Mouse (Mus musculus) forebrain, embryonic 11.5 days (tissue): ENCODE data around the gene Olfr374. TPM values are rescaled to one million over a fixed set of nuclear protein-coding genes. Genes with fewer than 3 reads are reported as not detected.
A peak's percentile ranks its signal among the peaks of the same experiment; 100 is the strongest.

ENCODE experiments used
- ATAC-seq: fragments of 200-750 bp; cut with Nextera tagmentation; replicated peaks from 2 replicates; pipeline ENCODE4 v1.8.0; 2017; ENCODE audit warnings: moderate TSS enrichment; ENCODE audit not compliant: low FRiP score
- DNase-seq: peaks from one replicate; pipeline ENCODE4 v3.0.0-alpha.2; 2017; ENCODE audit warnings: low spot score
- H3K27ac ChIP-seq: fragments of 300-500 bp; sonication (generic); 2 replicates; pipeline ENCODE4 v1.5.1; 2014; ENCODE audit warnings: low read depth, low read length
- H3K27me3 ChIP-seq: fragments of 300-500 bp; sonication (generic); 2 replicates; pipeline ENCODE4 v1.6.1; 2014; ENCODE audit warnings: mild to moderate bottlenecking, low read length, mixed read lengths; ENCODE audit not compliant: control insufficient read depth, insufficient read depth
- H3K36me3 ChIP-seq: fragments of 300-500 bp; sonication (generic); 2 replicates; pipeline ENCODE4 v1.6.1; 2014; ENCODE audit warnings: mild to moderate bottlenecking, low read length, moderate library complexity, mixed read lengths; ENCODE audit not compliant: control insufficient read depth, insufficient read depth
- H3K4me1 ChIP-seq: fragments of 300-500 bp; sonication (generic); replicated peaks from 2 replicates; pipeline ENCODE4 v1.6.1; 2014; ENCODE audit warnings: low read length, mixed read lengths; ENCODE audit not compliant: control insufficient read depth, insufficient read depth
- H3K4me2 ChIP-seq: fragments of 300-500 bp; sonication (generic); 2 replicates; pipeline ENCODE4 v1.6.1; 2014; ENCODE audit warnings: low read depth, mild to moderate bottlenecking, low read length, moderate library complexity, mixed read lengths; ENCODE audit not compliant: severe bottlenecking
- H3K4me3 ChIP-seq: fragments of 300-500 bp; sonication (generic); 2 replicates; pipeline ENCODE4 v1.5.1; 2014; ENCODE audit warnings: low read depth, low read length
- H3K9ac ChIP-seq: fragments of 300-500 bp; sonication (generic); 2 replicates; pipeline ENCODE4 v1.6.1; 2014; ENCODE audit warnings: low read length
- H3K9me3 ChIP-seq: fragments of 300-500 bp; sonication (generic); 2 replicates; pipeline ENCODE4 v1.6.1; 2016; ENCODE audit warnings: low read length, mixed read lengths; ENCODE audit not compliant: control insufficient read depth
- WGBS: fragments of 180-500 bp; shearing (Covaris S2); extraction: QIAGEN DNeasy Blood & Tissue Kit; methylation state at CpG from one replicate; pipeline ENCODE4 v1.1.7; 2014; 5-methylcytosine and 5-hydroxymethylcytosine counted together
- polyA plus RNA-seq: library from polyadenylated mRNA; unstranded; fragments of >200 nt; fragmentation: Nextera tagmentation; extraction: Ambion mirVana; gene quantifications from 2 replicates; pipeline ENCODE4 v1.2.1, GENCODE M21; 2014

The Olfr374 gene
- polyA plus RNA-seq, 1 experiment from 2014 or later: not detected

- H3K4me3 ChIP-seq: no peak overlapping the region
- ATAC-seq: no peak
- H3K27ac ChIP-seq: no peak overlapping the region
- H3K9ac ChIP-seq: no peak overlapping the region
- H3K36me3 ChIP-seq: no peaks in the 10 kb centered on the region; the same call in 1 of the 2 replicates
- H3K27me3 ChIP-seq: no peaks in the 10 kb centered on the region
- no peak for DNase-seq
- no peaks in the 10 kb centered on the region for H3K9me3 ChIP-seq
- H3K4me1 ChIP-seq: no peaks in the 10 kb centered on the region
- H3K4me2 ChIP-seq: no peak overlapping the region
Observed at GRCm38 (mm10) chr8:72153382-72153781, 46.5 kb downstream of the Olfr374 start.

- Histone ChIP-seq H3K27ac (no peak overlapping the region), H3K4me3 (no peak overlapping the region), H3K27me3 (no peaks in the 10 kb centered on the region), H3K4me2 (no peak overlapping the region), H3K9me3 (no peaks in the 10 kb centered on the region; the same call in 1 of the 2 replicates), H3K36me3 (no peaks in the 10 kb centered on the region), H3K9ac (no peak overlapping the region), H3K4me1 (peaks cover 9% of the 10 kb centered on the region; the same call in 1 of the 2 replicates)
- ATAC-seq (no peak), DNase-seq (no peak)
- 88% methylated on average over 2 of the region's 2 CpGs for WGBS
Observed at GRCm38 (mm10) chr8:72158096-72158495, 51.3 kb downstream of the Olfr374 start.

GRCm38 (mm10) chr8:72158726-72159125 is 51.9 kb downstream of the Olfr374 start:
- Histone ChIP-seq H3K4me2 (no peak overlapping the region), H3K27me3 (no peaks in the 10 kb centered on the region), H3K9me3 (no peaks in the 10 kb centered on the region; the same call in 1 of the 2 replicates), H3K9ac (no peak overlapping the region), H3K27ac (no peak overlapping the region), H3K4me1 (peaks cover 9% of the 10 kb centered on the region; the same call in 1 of the 2 replicates), H3K36me3 (no peaks in the 10 kb centered on the region), H3K4me3 (no peak overlapping the region)
- 84% methylated on average over 3 of the region's 3 CpGs for WGBS
- DNase-seq (no peak), ATAC-seq (no peak)

GRCm38 (mm10) chr8:72160007-72160406 is 53.2 kb downstream of the Olfr374 start:
- peak overlapping the region; percentile 52 for H3K9ac ChIP-seq
- H3K9me3 ChIP-seq: no peaks in the 10 kb centered on the region; the same call in 1 of the 2 replicates
- H3K4me2 ChIP-seq: peak overlapping the region; percentile 55; the same call in 1 of the 2 replicates
- ATAC-seq (no peak), DNase-seq (no peak)
- no peak overlapping the region for H3K27ac ChIP-seq
- H3K4me3 ChIP-seq: peak overlapping the region; percentile 31; the same call in 1 of the 2 replicates
- no peaks in the 10 kb centered on the region for H3K36me3 ChIP-seq
- no peaks in the 10 kb centered on the region for H3K27me3 ChIP-seq
- WGBS: 73% methylated on average over 3 of the region's 3 CpGs
- peaks cover 9% of the 10 kb centered on the region; the same call in 1 of the 2 replicates for H3K4me1 ChIP-seq

GRCm38 (mm10) chr8:72160707-72161697 is 54.2 kb downstream of the Olfr374 start, which contains the start of gene Rab8a:
Gene Rab8a, plus strand, starts transcription at chr8:72161200.
- H3K4me2 ChIP-seq: peak within 1 kb of the TSS; percentile 80
- ATAC-seq (peak; percentile 99), DNase-seq (peak; percentile 100)
- H3K27ac ChIP-seq: peak within 1 kb of the TSS; percentile 62; the same call in 1 of the 2 replicates
- peak within 1 kb of the TSS; percentile 88 for H3K9ac ChIP-seq
- peak within 1 kb of the TSS; percentile 87 for H3K4me3 ChIP-seq
- peaks cover 9% of the 10 kb centered on the region; the same call in 1 of the 2 replicates for H3K4me1 ChIP-seq
- H3K9me3 ChIP-seq: no peaks in the 10 kb centered on the region; the same call in 1 of the 2 replicates
- WGBS: 1% methylated on average over 81 of the region's 82 CpGs
- no peaks in the 10 kb centered on the region for H3K27me3 ChIP-seq
- no peaks in the 10 kb centered on the region for H3K36me3 ChIP-seq

GRCm38 (mm10) chr8:72162821-72163220 is 56.0 kb downstream of the Olfr374 start:
- Histone ChIP-seq H3K4me2 (no peak overlapping the region), H3K9ac (no peak overlapping the region), H3K4me3 (no peak overlapping the region), H3K27me3 (no peaks in the 10 kb centered on the region), H3K9me3 (no peaks in the 10 kb centered on the region; the same call in 1 of the 2 replicates), H3K4me1 (peaks cover 9% of the 10 kb centered on the region; the same call in 1 of the 2 replicates), H3K27ac (no peak overlapping the region), H3K36me3 (no peaks in the 10 kb centered on the region)
- DNase-seq (no peak), ATAC-seq (no peak)

Other genes starting within 250 kb of the Olfr374 start
- 5.8 and 6.2 TPM in 2 replicates for gene Zfp709, start 225.0 kb upstream of the Olfr374 start, polyA plus RNA-seq
- gene Zfp882, start 198.4 kb upstream of the Olfr374 start, polyA plus RNA-seq: 9.5 and 9.7 TPM in 2 replicates
- gene Zfp617, start 198.4 kb upstream of the Olfr374 start, polyA plus RNA-seq: 39.6 and 40.5 TPM in 2 replicates
- gene Zfp961, start 156.0 kb upstream of the Olfr374 start, polyA plus RNA-seq: 29.0 and 31.2 TPM in 2 replicates
- gene Cyp4f18, start 97.4 kb upstream of the Olfr374 start, polyA plus RNA-seq: 0.68 and 0.81 TPM in 2 replicates
- gene Olfr372, start 65.8 kb upstream of the Olfr374 start, polyA plus RNA-seq: not detected in 2 replicates
- not detected in 2 replicates for gene Olfr373, start 23.9 kb upstream of the Olfr374 start, polyA plus RNA-seq
- 539 and 557 TPM in 2 replicates for gene Tpm4, start 27.9 kb downstream of the Olfr374 start, polyA plus RNA-seq
- 90.5 and 110 TPM in 2 replicates for gene Rab8a, start 54.2 kb downstream of the Olfr374 start, polyA plus RNA-seq
- not detected in 2 replicates for gene Hsh2d, start 82.6 kb downstream of the Olfr374 start, polyA plus RNA-seq
- gene Cib3, start 105.8 kb downstream of the Olfr374 start, polyA plus RNA-seq: 0.25 TPM in 1 of 2 replicates, not detected in the other
- gene Gm11034, start 106.6 kb downstream of the Olfr374 start, polyA plus RNA-seq: not detected in 2 replicates
- gene Fam32a, start 112.7 kb downstream of the Olfr374 start, polyA plus RNA-seq: 74.2 and 76.0 TPM in 2 replicates
- gene Ap1m1, start 133.0 kb downstream of the Olfr374 start, polyA plus RNA-seq: 173 and 190 TPM in 2 replicates
- 45.4 and 48.2 TPM in 2 replicates for gene Gm10282, start 198.2 kb downstream of the Olfr374 start, polyA plus RNA-seq
- gene Klf2, start 212.0 kb downstream of the Olfr374 start, polyA plus RNA-seq: 4.7 and 5.4 TPM in 2 replicates